Mouse (Mus musculus) spleen, adult 2 months (tissue): ENCODE data around the gene Wasl.

Experiments used
- CTCF ChIP-seq: fragments of 200-500 bp; IDR thresholded peaks from 2 replicates; pipeline ENCODE4 v1.5.1; 2011; ENCODE audit warnings: mild to moderate bottlenecking, inconsistent platforms; ENCODE audit not compliant: insufficient read depth, insufficient read length, insufficient replicate concordance; ENCODE audit errors: extremely low read depth
- POLR2A ChIP-seq: fragments of 200-500 bp; IDR thresholded peaks from 2 replicates; pipeline ENCODE4 v1.6.1; 2011; ENCODE audit warnings: low read depth, low read length, inconsistent platforms

DNA sequence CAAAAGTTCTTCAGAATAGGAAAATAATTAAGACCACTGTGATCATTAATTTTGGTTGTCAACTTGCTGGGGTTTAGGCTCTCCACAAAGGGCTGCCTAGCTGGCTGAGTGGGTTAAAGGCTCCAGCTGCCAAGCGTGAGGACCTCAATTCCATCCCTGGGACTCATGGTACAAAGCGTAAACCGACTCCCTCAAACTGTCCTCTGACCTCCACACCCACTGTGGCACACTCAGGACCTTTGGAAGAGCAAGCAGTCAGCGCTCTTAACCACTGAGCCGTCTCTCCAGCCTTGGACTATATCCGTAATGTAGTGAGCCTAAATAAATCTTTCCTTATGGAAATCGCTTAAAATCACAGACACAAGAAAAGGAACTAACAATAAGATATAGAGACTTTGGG, 13.3 kb downstream of the Wasl start:
- TF ChIP-seq CTCF: no peak
- no peak for TF ChIP-seq POLR2A
